Mouse (Mus musculus): ENCODE data around the gene H1foo. TPM values are rescaled to one million over a fixed set of nuclear protein-coding genes. Genes with fewer than 3 reads are reported as not detected.

H1foo gene
- total and polyA plus RNA-seq, 3 experiments: not detected

GRCm38 (mm10) chr6:115992981-115993380 lies 48.2 kb downstream of the H1foo start:
- no peak overlapping the region for H3K9ac ChIP-seq (ENCODE audit: control insufficient read depth, low read depth, low read length, poor library complexity, severe bottlenecking)
- H3K27ac ChIP-seq (ENCODE audit: control insufficient read depth, low read depth, low read length): no peak overlapping the region
- DNase-seq (ENCODE audit: low read depth, low spot score): no peak
- H3K9me3 ChIP-seq (replicated peaks; ENCODE audit: insufficient read depth, low read length): no peaks in the 10 kb centered on the region
- no peak overlapping the region for H3K4me3 ChIP-seq (ENCODE audit: control insufficient read depth in 1 of 2, insufficient read depth in 1 of 2, low read depth in 2 of 2, low read length in 2 of 2)
- peaks cover 2% of the 10 kb centered on the region; the same call in 1 of the 2 replicates for H3K79me2 ChIP-seq (ENCODE audit: control insufficient read depth, insufficient read depth, low read length, poor library complexity)
- H3K27me3 ChIP-seq (ENCODE audit: control insufficient read depth in 1 of 2, insufficient read depth in 2 of 2, low read length in 2 of 2): no peaks in the 10 kb centered on the region
- peaks cover 0 to 7% of the 10 kb centered on the region in 2 experiments; a peak in 2 of 4 replicates for H3K36me3 ChIP-seq (ENCODE audit: control insufficient read depth in 1 of 2, insufficient read depth in 2 of 2, low read length in 2 of 2)
- H3K4me1 ChIP-seq (ENCODE audit: control insufficient read depth in 1 of 2, insufficient read depth in 2 of 2, low read length in 2 of 2): peaks cover 3 to 17% of the 10 kb centered on the region in 2 experiments
- TF ChIP-seq POLR2AphosphoS5 (IDR thresholded peaks at IDR 0.05; ENCODE audit: borderline replicate concordance, low read depth, low read length): no peak
- no peak for TF ChIP-seq RCOR1 (IDR thresholded peaks at IDR 0.05; ENCODE audit: low read depth, low read length)
- no peak for TF ChIP-seq GABPA (IDR thresholded peaks at IDR 0.05; ENCODE audit: low read depth, low read length)
- no peak for TF ChIP-seq CHD2 (IDR thresholded peaks at IDR 0.05; ENCODE audit: low read length)
- TF ChIP-seq NRF1 (IDR thresholded peaks at IDR 0.05; ENCODE audit: insufficient read depth, low read depth, low read length, poor library complexity, severe bottlenecking): no peak
- no peak for TF ChIP-seq ETS1 (IDR thresholded peaks at IDR 0.05; ENCODE audit: low read depth, low read length)
- TF ChIP-seq MYB (IDR thresholded peaks at IDR 0.05; ENCODE audit: low read depth, low read length): no peak
- no peak for TF ChIP-seq EP300 (IDR thresholded peaks at IDR 0.05; ENCODE audit: low read depth in 1 of 2, low read length in 2 of 2)
- no peak for TF ChIP-seq POLR2AphosphoS2 (IDR thresholded peaks at IDR 0.05; ENCODE audit: low read length)
- TF ChIP-seq CTCF (IDR thresholded peaks at IDR 0.05 in 2 of 3, conservative IDR thresholded peaks at IDR 0.05 in 1 of 3; ENCODE audit: control insufficient read depth in 1 of 3, insufficient read depth in 1 of 3, low read depth in 2 of 3, low read length in 3 of 3, poor library complexity in 1 of 3, severe bottlenecking in 1 of 3): no peak
- no peak for TF ChIP-seq SMC3 (IDR thresholded peaks at IDR 0.05; ENCODE audit: low read depth, low read length)
- TF ChIP-seq USF1 (IDR thresholded peaks at IDR 0.05; ENCODE audit: low read depth, low read length): no peak
- no peak for TF ChIP-seq ZKSCAN1 (IDR thresholded peaks at IDR 0.05; ENCODE audit: low read depth, low read length)
- no peak for TF ChIP-seq CHD1 (IDR thresholded peaks at IDR 0.05; ENCODE audit: low read depth, low read length)
- TF ChIP-seq RAD21 (IDR thresholded peaks at IDR 0.05; ENCODE audit: low read depth, low read length): no peak
- no peak for TF ChIP-seq MXI1 (IDR thresholded peaks at IDR 0.05; ENCODE audit: low read depth, low read length)
- no peak for TF ChIP-seq E2F4 (IDR thresholded peaks at IDR 0.05; ENCODE audit: borderline replicate concordance, low read depth, low read length)
- TF ChIP-seq ZC3H11A (IDR thresholded peaks at IDR 0.05; ENCODE audit: low read depth, low read length): no peak
- TF ChIP-seq NELFE (IDR thresholded peaks at IDR 0.05; ENCODE audit: low read depth, low read length): no peak

- no peak for DNase-seq (ENCODE audit: low read depth, low spot score)
- H3K9me3 ChIP-seq (replicated peaks; ENCODE audit: insufficient read depth, low read length): no peaks in the 10 kb centered on the region
- H3K27ac ChIP-seq (ENCODE audit: control insufficient read depth, low read depth, low read length): no peak overlapping the region
- H3K36me3 ChIP-seq (ENCODE audit: control insufficient read depth in 1 of 2, insufficient read depth in 2 of 2, low read length in 2 of 2): peaks cover 0 to 7% of the 10 kb centered on the region in 2 experiments; a peak in 2 of 4 replicates
- no peak for TF ChIP-seq MAX (IDR thresholded peaks at IDR 0.05; ENCODE audit: low read length)
- H3K79me2 ChIP-seq (ENCODE audit: control insufficient read depth, insufficient read depth, low read length, poor library complexity): peaks cover 2% of the 10 kb centered on the region; the same call in 1 of the 2 replicates
- H3K4me3 ChIP-seq (ENCODE audit: control insufficient read depth in 1 of 2, insufficient read depth in 1 of 2, low read depth in 2 of 2, low read length in 2 of 2): no peak overlapping the region
- H3K4me1 ChIP-seq (ENCODE audit: control insufficient read depth in 1 of 2, insufficient read depth in 2 of 2, low read length in 2 of 2): peaks cover 3 to 17% of the 10 kb centered on the region in 2 experiments
- H3K27me3 ChIP-seq (ENCODE audit: control insufficient read depth in 1 of 2, insufficient read depth in 2 of 2, low read length in 2 of 2): no peaks in the 10 kb centered on the region
- H3K9ac ChIP-seq (ENCODE audit: control insufficient read depth, low read depth, low read length, poor library complexity, severe bottlenecking): no peak overlapping the region
These were observed 48.9 kb downstream of the H1foo start for GRCm38 (mm10) chr6:115993463-115994145.
